Mouse (Mus musculus): Measurements from ENCODE around the gene Myo1d. TPM values are rescaled to one million over a fixed set of nuclear protein-coding genes. Genes with fewer than 3 reads are reported as not detected.
A peak's percentile ranks its signal among the peaks of the same experiment; 100 is the strongest.

The Myo1d gene
- total and polyA plus RNA-seq, 3 experiments: 15.9 to 81.1 (median 41.7) TPM

- peak; percentile 93 for TF ChIP-seq MYC (IDR thresholded peaks at IDR 0.05; ENCODE audit: low read depth, low read length)
- peak; percentile 82 for TF ChIP-seq MAFK (IDR thresholded peaks at IDR 0.05; ENCODE audit: borderline replicate concordance, low read depth, low read length)
- TF ChIP-seq BHLHE40 (IDR thresholded peaks at IDR 0.05; ENCODE audit: borderline replicate concordance, low read depth, low read length): peak; percentile 87
- TF ChIP-seq ZKSCAN1 (IDR thresholded peaks at IDR 0.05; ENCODE audit: low read depth, low read length): no peak; the same call in 1 of the 2 replicates
- no peak for TF ChIP-seq POLR2AphosphoS2 (IDR thresholded peaks at IDR 0.05; ENCODE audit: low read length)
- no peak for TF ChIP-seq CHD2 (IDR thresholded peaks at IDR 0.05; ENCODE audit: low read length)
- peak; percentile 26; the same call in 1 of the 2 replicates for TF ChIP-seq MEF2A (IDR thresholded peaks at IDR 0.05; ENCODE audit: extremely low read depth, insufficient replicate concordance, low read depth, low read length, poor library complexity, severe bottlenecking)
- TF ChIP-seq ZNF384 (IDR thresholded peaks at IDR 0.05; ENCODE audit: low read depth, low read length): no peak
- TF ChIP-seq MAX (IDR thresholded peaks at IDR 0.05; ENCODE audit: low read length): peak; percentile 53; the same call in 1 of the 2 replicates
- TF ChIP-seq RCOR1 (IDR thresholded peaks at IDR 0.05; ENCODE audit: low read depth, low read length): peak; percentile 86
Observed at GRCm38 (mm10) chr11:80719014-80719413, 60.8 kb downstream of the Myo1d start (continued).

- no peaks in the 10 kb centered on the region for H3K27me3 ChIP-seq (ENCODE audit: control insufficient read depth in 1 of 2, insufficient read depth in 2 of 2, low read length in 2 of 2)
- no peaks in the 10 kb centered on the region for H3K9me3 ChIP-seq (replicated peaks; ENCODE audit: insufficient read depth, low read length)
- peak; percentile 62 for DNase-seq (ENCODE audit: low read depth, low spot score)
- H3K9ac ChIP-seq (ENCODE audit: control insufficient read depth, low read depth, low read length, poor library complexity, severe bottlenecking): no peak overlapping the region
- H3K4me3 ChIP-seq (ENCODE audit: control insufficient read depth in 1 of 2, insufficient read depth in 1 of 2, low read depth in 2 of 2, low read length in 2 of 2): no peak overlapping the region
- H3K79me2 ChIP-seq (ENCODE audit: control insufficient read depth, insufficient read depth, low read length, poor library complexity): no peaks in the 10 kb centered on the region
- H3K27ac ChIP-seq (ENCODE audit: control insufficient read depth, low read depth, low read length): no peak overlapping the region
- peaks cover 0 to 25% of the 10 kb centered on the region in 2 experiments; a peak in 2 of 4 replicates for H3K36me3 ChIP-seq (ENCODE audit: control insufficient read depth in 1 of 2, insufficient read depth in 2 of 2, low read length in 2 of 2)
- TF ChIP-seq SIN3A (IDR thresholded peaks at IDR 0.05; ENCODE audit: low read length): no peak
- TF ChIP-seq TAL1 (IDR thresholded peaks at IDR 0.05; ENCODE audit: low read length): peak; percentile 32; the same call in 1 of the 2 replicates
- TF ChIP-seq KAT2A (conservative IDR thresholded peaks at IDR 0.05; ENCODE audit: low read depth, low read length): no peak
- no peak for TF ChIP-seq SMC3 (IDR thresholded peaks at IDR 0.05; ENCODE audit: low read depth, low read length)
- no peak for TF ChIP-seq MYB (IDR thresholded peaks at IDR 0.05; ENCODE audit: low read depth, low read length)
- TF ChIP-seq EP300 (IDR thresholded peaks at IDR 0.05; ENCODE audit: low read depth in 1 of 2, low read length in 2 of 2): 0 out of 4 replicates have a peak, but pooled peaks of 1 of the 2 experiments have one; percentile 7
- TF ChIP-seq JUND (IDR thresholded peaks at IDR 0.05; ENCODE audit: low read depth, low read length): no peak
- TF ChIP-seq TCF12 (IDR thresholded peaks at IDR 0.05; ENCODE audit: low read depth, low read length): 0 out of 2 replicates have a peak, but pooled peaks have one; percentile 14
- TF ChIP-seq ETS1 (IDR thresholded peaks at IDR 0.05; ENCODE audit: low read depth, low read length): peak; percentile 80
- peaks cover 17 to 21% of the 10 kb centered on the region in 2 experiments for H3K4me1 ChIP-seq (ENCODE audit: control insufficient read depth in 1 of 2, insufficient read depth in 2 of 2, low read length in 2 of 2)
Observed at GRCm38 (mm10) chr11:80718036-80718435, 61.8 kb downstream of the Myo1d start.

All from MEL (cell line).